Mouse (Mus musculus) lung, postnatal 0 days (tissue): Measurements from ENCODE around the gene H2afx.

ENCODE experiments used
- CTCF ChIP-seq: IDR thresholded peaks from 2 replicates; pipeline ENCODE4 v1.5.1; 2016; ENCODE audit warnings: antibody characterized with exemption, mild to moderate bottlenecking
- EP300 ChIP-seq: IDR thresholded peaks from 2 replicates; pipeline ENCODE4 v1.6.1; 2016; ENCODE audit warnings: antibody characterized with exemption, mild to moderate bottlenecking, control low read depth

DNA sequence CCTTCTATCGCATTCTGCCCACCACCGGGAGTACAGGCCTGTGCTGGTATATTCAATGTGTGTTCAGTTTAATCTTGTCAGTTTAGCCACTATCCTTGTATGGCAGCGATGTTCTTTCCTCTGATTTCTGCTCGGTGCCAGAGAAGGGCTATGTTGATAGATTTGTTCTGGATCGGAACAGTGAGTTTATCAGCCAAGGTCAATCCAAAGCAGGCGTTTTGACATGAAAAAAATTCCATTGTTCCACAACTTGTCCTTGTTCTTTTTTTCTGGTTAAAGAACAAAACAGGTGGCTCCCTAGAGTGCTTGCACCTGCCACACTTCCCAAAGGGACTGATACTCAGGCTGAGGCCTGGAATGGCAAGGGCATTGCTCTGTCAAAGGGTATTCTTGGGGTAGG lies 41.6 kb downstream of the H2afx start:
- no peak for TF ChIP-seq EP300
- no peak for TF ChIP-seq CTCF
